Mouse (Mus musculus) brain, embryonic 14.5 days (tissue): ENCODE data around the gene Nid2.

ENCODE experiments used
- CTCF ChIP-seq: fragments of 200-500 bp; IDR thresholded peaks from 2 replicates; pipeline ENCODE4 v1.5.1; 2012; ENCODE audit warnings: inconsistent platforms, mild to moderate bottlenecking, moderate library complexity, borderline replicate concordance; ENCODE audit not compliant: insufficient read depth, insufficient read length; ENCODE audit errors: extremely low read depth
- POLR2A ChIP-seq: fragments of 200-500 bp; IDR thresholded peaks from 2 replicates; pipeline ENCODE4 v1.6.1; 2012; ENCODE audit warnings: mild to moderate bottlenecking, inconsistent platforms, borderline replicate concordance; ENCODE audit not compliant: poor library complexity, insufficient read depth, insufficient read length, severe bottlenecking; ENCODE audit errors: extremely low read depth

DNA sequence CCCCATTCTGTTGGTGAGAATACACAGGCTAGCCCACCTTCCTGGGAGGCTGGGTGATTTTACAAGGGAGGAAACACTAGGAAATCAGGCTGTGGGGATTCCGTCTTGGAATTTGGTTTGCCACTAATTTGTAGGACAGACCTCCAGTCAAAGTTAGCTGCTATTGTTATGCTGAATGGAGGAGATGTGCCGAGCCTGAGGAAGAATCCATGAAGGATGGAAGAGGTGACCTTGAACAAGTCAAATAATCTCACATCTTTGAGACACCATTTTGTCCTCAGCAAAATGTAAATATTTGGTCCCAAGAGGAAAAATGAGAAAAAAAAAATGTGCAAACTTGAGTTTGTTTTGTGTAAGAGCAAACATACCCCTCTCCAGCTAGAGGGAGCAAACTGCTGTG is 1.3 kb upstream of the Nid2 start:
- TF ChIP-seq CTCF: no peak
- TF ChIP-seq POLR2A: no peak
